Mouse (Mus musculus) testis, postnatal 14 days (tissue): ENCODE measurements around the gene Josd1.
"Not testable (repeated sequence)": the region's sequence is repeated elsewhere in the genome, so short reads cannot be mapped to it uniquely, and the experiment has no call there.

ENCODE experiments used
- DNase-seq: peaks from one replicate; pipeline ENCODE4 v3.0.0; 2021; ENCODE audit warnings: low spot score

The Josd1 gene

GRCm38 (mm10) chr15:79692334-79692733 is 4.6 kb upstream of the Josd1 start:
- DNase-seq, result no peak

- peak; percentile 78 for DNase-seq
These were observed 3.3 kb upstream of the Josd1 start for GRCm38 (mm10) chr15:79691023-79691508.

- peak; percentile 99 for DNase-seq
These were observed 2.8 kb upstream of the Josd1 start, which contains the start of gene Gtpbp1 for GRCm38 (mm10) chr15:79690426-79691022. Gtpbp1 (plus strand) TSS chr15:79690845.

- no peak for DNase-seq
These were observed 2.1 kb upstream of the Josd1 start for GRCm38 (mm10) chr15:79689662-79690425.

GRCm38 (mm10) chr15:79688268-79688956 is 693 bp upstream of the Josd1 start:
- no peak for DNase-seq

GRCm38 (mm10) chr15:79687175-79687574 is 544 bp downstream of the Josd1 start:
- DNase-seq, result no peak

- no peak for DNase-seq
These were observed 1.5 kb downstream of the Josd1 start for GRCm38 (mm10) chr15:79686046-79686869.

- no peak for DNase-seq
These were observed 2.5 kb downstream of the Josd1 start for GRCm38 (mm10) chr15:79685141-79685641.

- no peak for DNase-seq
These were observed 3.1 kb downstream of the Josd1 start for GRCm38 (mm10) chr15:79684616-79685015.

- no peak for DNase-seq
These were observed 3.8 kb downstream of the Josd1 start for GRCm38 (mm10) chr15:79683707-79684465.

- DNase-seq, result no peak
These were observed 4.6 kb downstream of the Josd1 start for GRCm38 (mm10) chr15:79683146-79683545.

GRCm38 (mm10) chr15:79681973-79682372 is 5.7 kb downstream of the Josd1 start:
- no peak for DNase-seq

GRCm38 (mm10) chr15:79677936-79678335 is 9.8 kb downstream of the Josd1 start:
- no peak for DNase-seq

GRCm38 (mm10) chr15:79671828-79672348 is 15.8 kb downstream of the Josd1 start:
- not testable (repeated sequence) for DNase-seq

GRCm38 (mm10) chr15:79670972-79671299 is 16.8 kb downstream of the Josd1 start:
- peak; percentile 48 for DNase-seq

GRCm38 (mm10) chr15:79670249-79670971 is 17.3 kb downstream of the Josd1 start, which contains the start of gene Tomm22:
Tomm22 (plus strand) TSS chr15:79670861.
- DNase-seq, result peak; percentile 92

GRCm38 (mm10) chr15:79669195-79669594 is 18.5 kb downstream of the Josd1 start:
- no peak for DNase-seq

- no peak for DNase-seq
These were observed 23.1 kb downstream of the Josd1 start for GRCm38 (mm10) chr15:79664666-79665065.

GRCm38 (mm10) chr15:79661852-79662251 is 25.9 kb downstream of the Josd1 start:
- DNase-seq, result peak; percentile 58
